ENCODE assay signal across 18 mouse cellular contexts in genomic region chr19:13982823-13983222, GRCm38 (mm10).
DNase-seq lines count a peak whose midpoint lies in the region; ATAC-seq and TF ChIP-seq lines count a peak whose summit lies in the region.
"Had no signal": no experiment of that assay in that cellular context is flagged by ENCODE, and none has a peak within 500 bp of the region (broad histone marks: within the 10 kb centered on the region; RNA-seq: fewer than 3 reads in every experiment).

No protein-coding gene starts in this region.

- no peaks in the 10 kb centered on the region for H3K36me3 ChIP-seq in hindbrain, embryonic 11.5 days (ENCODE audit: control insufficient read depth, insufficient read depth, low read length)
- H3K36me3 ChIP-seq in hindbrain, embryonic 12.5 days, result no peaks in the 10 kb centered on the region
- H3K36me3 ChIP-seq in liver, postnatal 0 days (replicated peaks; ENCODE audit: insufficient read depth, low read length), result no peaks in the 10 kb centered on the region
- no peaks in the 10 kb centered on the region for H3K36me3 ChIP-seq in liver, embryonic 12.5 days

- WGBS in hindbrain, embryonic 11.5 days, result 78% methylated on average over 3 of the region's 3 CpGs
- WGBS in hindbrain, embryonic 12.5 days, result 75% methylated on average over 3 of the region's 3 CpGs
- WGBS in liver, postnatal 0 days (ENCODE audit: insufficient replicate concordance), result 68% methylated on average over 3 of the region's 3 CpGs
- 63% methylated on average over 3 of the region's 3 CpGs for WGBS in liver, embryonic 12.5 days (ENCODE audit: insufficient replicate concordance)

- no peak overlapping the region for H3K4me2 ChIP-seq in hindbrain, embryonic 11.5 days (replicated peaks; ENCODE audit: low read depth, low read length)
- no peak overlapping the region for H3K4me2 ChIP-seq in hindbrain, embryonic 12.5 days (replicated peaks)
- no peak overlapping the region for H3K4me2 ChIP-seq in liver, postnatal 0 days (ENCODE audit: low read depth, low read length)
- no peak overlapping the region for H3K4me2 ChIP-seq in liver, embryonic 12.5 days
- H3K4me2 ChIP-seq: forebrain, embryonic 13.5 days; midbrain, embryonic 11.5 days had no signal

- no peak for ATAC-seq in hindbrain, embryonic 11.5 days (ENCODE audit: low FRiP score)
- ATAC-seq in hindbrain, embryonic 12.5 days (ENCODE audit: low FRiP score), result no peak
- no peak for ATAC-seq in liver, postnatal 0 days
- ATAC-seq in liver, embryonic 12.5 days, result no peak
- ATAC-seq: forebrain, embryonic 13.5 days; Patski had no signal

- H3K9ac ChIP-seq in hindbrain, embryonic 11.5 days (ENCODE audit: low read depth, low read length), result no peak overlapping the region
- H3K9ac ChIP-seq in hindbrain, embryonic 12.5 days, result no peak overlapping the region
- no peak overlapping the region for H3K9ac ChIP-seq in liver, postnatal 0 days (replicated peaks)
- no peak overlapping the region for H3K9ac ChIP-seq in liver, embryonic 12.5 days
- H3K9ac ChIP-seq: forebrain, embryonic 13.5 days had no signal

- no peak overlapping the region for H3K4me3 ChIP-seq in hindbrain, embryonic 11.5 days (ENCODE audit: low read depth, low read length)
- no peak overlapping the region for H3K4me3 ChIP-seq in hindbrain, embryonic 12.5 days
- H3K4me3 ChIP-seq in liver, postnatal 0 days (ENCODE audit: low read depth, low read length), result no peak overlapping the region
- no peak overlapping the region for H3K4me3 ChIP-seq in liver, embryonic 12.5 days
- H3K4me3 ChIP-seq: forebrain, embryonic 13.5 days had no signal

- DNase-seq in hindbrain, embryonic 11.5 days (ENCODE audit: low spot score), result peak; percentile 1
- no peak for DNase-seq in liver, postnatal 0 days
- DNase-seq in retina, embryonic 14.5 days (ENCODE audit: low spot score), result peak; percentile 17
- no peak for DNase-seq in retina, postnatal 1 day
- DNase-seq in urinary bladder, postnatal 10 days (ENCODE audit: low spot score), result no peak
- DNase-seq: adrenal gland, adult 8-10 months; cerebellum, adult 9-11 months; kidney, adult 11 months; kidney, postnatal 10 days; liver; lung, adult 18-20 months; thymus, postnatal 25 days had no signal

- H3K9me3 ChIP-seq in hindbrain, embryonic 11.5 days (ENCODE audit: control insufficient read depth, low read length), result no peaks in the 10 kb centered on the region
- no peaks in the 10 kb centered on the region for H3K9me3 ChIP-seq in hindbrain, embryonic 12.5 days (replicated peaks)
- no peaks in the 10 kb centered on the region for H3K9me3 ChIP-seq in liver, postnatal 0 days (ENCODE audit: low read length)
- no peaks in the 10 kb centered on the region for H3K9me3 ChIP-seq in liver, embryonic 12.5 days (replicated peaks)
- H3K9me3 ChIP-seq: forebrain, embryonic 13.5 days had no signal

- TF ChIP-seq CTCF in liver, postnatal 0 days (IDR thresholded peaks at IDR 0.05; ENCODE audit: low read depth), result 0 out of 2 replicates have a peak, but pooled peaks have one; percentile 2

- no peak for TF ChIP-seq EP300 in liver, postnatal 0 days (IDR thresholded peaks at IDR 0.05; ENCODE audit: low read depth)

- H3K27me3 ChIP-seq in hindbrain, embryonic 11.5 days (ENCODE audit: control insufficient read depth, insufficient read depth, low read length), result no peaks in the 10 kb centered on the region
- H3K27me3 ChIP-seq in hindbrain, embryonic 12.5 days, result no peaks in the 10 kb centered on the region
- H3K27me3 ChIP-seq in liver, postnatal 0 days (ENCODE audit: insufficient read depth, low read length), result no peaks in the 10 kb centered on the region
- no peaks in the 10 kb centered on the region for H3K27me3 ChIP-seq in liver, embryonic 12.5 days (replicated peaks)
- H3K27me3 ChIP-seq: forebrain, embryonic 13.5 days had no signal

- H3K4me1 ChIP-seq in hindbrain, embryonic 11.5 days (replicated peaks; ENCODE audit: control insufficient read depth, insufficient read depth, low read length), result no peaks in the 10 kb centered on the region
- no peaks in the 10 kb centered on the region for H3K4me1 ChIP-seq in hindbrain, embryonic 12.5 days
- H3K4me1 ChIP-seq in liver, postnatal 0 days (ENCODE audit: insufficient read depth), result no peaks in the 10 kb centered on the region
- no peaks in the 10 kb centered on the region for H3K4me1 ChIP-seq in liver, embryonic 12.5 days
- H3K4me1 ChIP-seq: forebrain, embryonic 13.5 days had no signal

- H3K27ac ChIP-seq in hindbrain, embryonic 11.5 days (ENCODE audit: low read depth, low read length), result no peak overlapping the region
- no peak overlapping the region for H3K27ac ChIP-seq in hindbrain, embryonic 12.5 days
- no peak overlapping the region for H3K27ac ChIP-seq in liver, postnatal 0 days (ENCODE audit: low read depth)
- no peak overlapping the region for H3K27ac ChIP-seq in liver, embryonic 12.5 days
- H3K27ac ChIP-seq: forebrain, embryonic 13.5 days; macrophage had no signal

Comparison
In these comparisons a context has a peak if more than half of its experiments do, and no peak if none do; other contexts are left out.
1. DNase-seq: peak in hindbrain, embryonic 11.5 days (single experiment) and retina, embryonic 14.5 days (single experiment); none in liver, postnatal 0 days (single experiment), retina, postnatal 1 day (single experiment) and urinary bladder, postnatal 10 days (single experiment).